Mouse (Mus musculus) frontal cortex, postnatal 25 days (tissue): ENCODE results near the gene Atg4c.

Source experiments
- DNase-seq, 2 experiments: peaks; one replicate each; pipeline ENCODE4 v3.0.0; 2022; ENCODE audit warnings: low spot score in 2 of 2

The Atg4c gene

DNA sequence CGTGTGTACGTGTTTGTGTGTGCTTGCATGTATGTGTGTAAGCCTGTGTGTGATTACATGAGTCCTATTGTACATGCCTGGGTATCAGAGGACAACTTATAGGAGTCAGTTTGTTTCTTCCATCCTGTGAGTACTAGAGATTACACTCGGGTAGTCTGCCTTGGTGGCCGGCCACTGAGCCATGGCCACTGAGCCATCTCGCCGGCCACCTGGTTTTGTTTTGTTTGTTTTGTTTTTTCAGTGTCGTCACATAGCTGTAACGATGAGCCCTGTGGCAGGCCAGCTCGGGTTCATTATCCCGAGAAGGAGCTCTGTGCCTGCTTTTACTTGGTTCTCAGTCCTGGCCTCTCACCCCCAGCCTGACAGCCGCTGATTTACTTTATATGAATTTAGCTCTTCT lies 69.9 kb downstream of the Atg4c start:
- no peak for DNase-seq

DNA sequence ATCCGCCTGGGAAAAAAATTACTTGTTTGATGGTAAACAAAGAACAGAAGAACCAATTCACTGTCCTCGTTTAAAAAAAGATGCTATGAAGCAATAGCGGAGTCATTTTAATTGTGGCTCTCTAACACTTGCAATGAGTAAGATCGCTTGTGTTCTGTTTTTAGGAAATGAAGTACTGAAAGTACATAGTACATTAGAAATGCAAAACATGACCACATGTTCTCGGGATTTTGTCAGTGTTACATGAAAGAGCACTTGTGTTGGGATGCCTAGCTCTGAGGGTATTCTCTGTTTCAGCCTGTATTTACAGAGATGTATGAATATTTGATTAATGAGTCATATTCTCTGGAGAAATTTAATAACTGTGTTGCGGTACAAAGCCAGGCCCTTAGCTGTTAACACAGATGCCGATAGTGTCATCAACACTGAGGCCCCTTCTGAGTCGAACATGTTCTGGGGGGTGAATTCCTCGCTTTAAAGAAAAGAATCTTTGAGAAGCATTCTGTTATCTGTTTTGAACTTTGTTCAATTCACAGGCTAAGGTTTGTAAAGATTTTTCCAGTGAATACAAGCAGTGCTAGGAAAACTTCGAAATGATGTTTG lies 73.2 kb downstream of the Atg4c start:
- no peak for DNase-seq

DNA sequence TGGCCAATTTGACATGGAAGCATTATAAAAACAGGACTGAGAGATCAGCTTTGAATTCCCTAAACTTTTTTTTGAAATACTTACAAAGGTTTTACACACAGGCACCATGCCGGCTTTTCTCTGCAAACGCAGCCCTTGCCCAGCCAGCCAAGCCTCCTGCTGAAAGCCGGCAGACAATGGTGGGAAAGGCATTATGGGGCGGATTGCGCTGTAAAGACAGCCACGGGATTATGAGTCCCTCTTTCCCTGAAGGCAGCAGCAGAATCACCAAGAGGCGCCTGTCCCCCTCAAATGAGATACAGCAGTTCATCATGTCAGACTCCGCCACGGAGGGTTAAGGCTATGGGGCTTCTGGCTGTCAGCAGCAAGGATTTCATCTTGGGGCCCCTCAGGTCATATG lies 79.1 kb downstream of the Atg4c start:
- no peak for DNase-seq

DNA sequence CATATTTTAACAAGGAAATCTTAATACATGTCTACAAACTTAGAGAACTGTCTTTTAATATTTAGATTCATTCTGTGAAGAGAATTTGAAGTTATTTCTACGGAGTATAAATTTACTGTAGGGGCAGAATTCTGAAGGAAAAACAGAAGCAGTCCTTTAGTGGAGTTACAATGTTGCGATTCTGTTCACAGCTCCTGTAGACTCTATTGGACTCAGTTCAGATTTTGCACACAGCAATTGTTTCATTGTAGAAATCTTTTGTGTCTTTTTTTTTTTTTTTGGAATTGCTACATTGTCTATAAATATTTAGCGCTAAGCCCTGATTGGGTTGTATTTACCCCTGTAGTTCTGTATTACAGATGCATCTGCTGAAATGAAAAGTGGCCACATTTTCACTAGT lies 79.7 kb downstream of the Atg4c start:
- DNase-seq: no peak

DNA sequence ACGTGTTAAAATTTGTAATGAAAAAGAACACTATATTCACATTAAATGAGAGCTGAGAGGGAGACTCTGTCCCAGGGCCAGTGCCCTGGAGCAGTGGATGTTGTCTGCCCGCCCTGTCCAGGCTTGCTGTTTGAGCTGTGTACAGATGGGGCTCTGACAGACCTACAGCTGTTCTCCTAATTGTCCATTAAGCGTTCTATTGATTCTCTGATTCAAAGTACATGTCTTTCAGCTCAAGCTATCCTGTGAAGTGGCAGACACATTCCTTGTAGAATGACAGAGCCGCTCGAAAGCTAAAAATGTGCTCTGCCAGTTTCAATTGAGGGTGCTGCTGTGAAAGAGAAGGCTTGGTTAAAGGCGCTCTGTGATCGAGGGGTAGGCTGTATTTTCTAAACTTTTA lies 80.2 kb downstream of the Atg4c start:
- no peak for DNase-seq

DNA sequence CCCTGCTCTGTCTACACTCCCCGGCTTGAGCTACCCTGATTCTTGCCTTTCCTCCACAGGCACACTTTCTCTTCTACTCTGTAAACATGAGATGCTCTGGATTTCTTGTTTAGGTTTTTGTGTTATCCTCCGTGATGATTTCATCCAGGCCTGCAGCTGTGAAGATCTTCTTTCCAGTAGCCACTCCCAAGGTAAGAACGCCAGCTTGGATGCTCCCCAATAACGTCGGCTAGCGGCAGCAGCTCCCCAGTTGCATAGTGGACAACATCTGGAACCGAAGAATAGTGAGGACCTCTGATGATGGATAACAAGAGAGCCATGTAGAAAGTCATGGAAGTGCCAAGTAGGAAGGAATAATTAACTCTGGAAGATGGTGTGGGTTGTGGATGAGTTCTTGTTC lies 85.1 kb downstream of the Atg4c start:
- DNase-seq: no peak

DNA sequence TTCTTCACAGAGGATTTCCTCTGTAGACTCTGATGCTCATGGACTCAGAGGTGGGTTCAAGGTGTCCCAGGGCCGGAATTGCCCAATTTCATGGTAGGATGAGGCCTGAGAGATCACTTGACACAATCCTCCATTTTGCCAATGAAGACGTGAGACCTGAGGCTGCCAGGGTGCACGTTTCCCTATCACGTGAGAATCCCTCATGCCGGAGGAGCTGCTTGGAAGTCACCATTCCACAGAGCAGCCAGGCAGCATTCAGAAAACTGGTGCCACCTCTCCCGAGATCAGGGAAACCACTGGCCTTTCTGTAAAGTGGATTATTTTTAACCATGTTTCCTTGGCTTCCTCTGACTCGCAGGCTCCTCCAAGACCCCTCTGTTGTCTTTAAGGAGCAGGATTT lies 88.0 kb downstream of the Atg4c start:
- DNase-seq: no peak

DNA sequence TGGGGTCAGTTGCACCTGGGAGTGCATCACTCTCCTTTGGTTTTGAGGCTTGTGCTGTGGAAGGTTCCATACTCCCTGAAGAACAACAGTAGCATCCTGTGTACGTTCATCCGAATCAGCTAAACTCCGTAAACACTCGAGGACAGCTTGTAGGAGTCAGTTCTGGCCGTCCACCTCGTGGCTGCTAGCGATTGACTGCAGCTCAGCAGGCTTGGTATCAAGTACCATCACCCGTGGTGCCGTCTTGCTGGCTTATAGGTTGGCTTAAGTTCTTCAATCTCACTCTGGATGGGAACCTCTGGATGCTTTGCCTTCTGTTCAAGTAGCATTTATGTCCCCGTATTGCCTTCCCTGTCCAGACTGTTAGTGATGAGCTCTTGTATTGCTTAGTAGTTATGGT lies 95.6 kb downstream of the Atg4c start:
- DNase-seq: no peak

DNA sequence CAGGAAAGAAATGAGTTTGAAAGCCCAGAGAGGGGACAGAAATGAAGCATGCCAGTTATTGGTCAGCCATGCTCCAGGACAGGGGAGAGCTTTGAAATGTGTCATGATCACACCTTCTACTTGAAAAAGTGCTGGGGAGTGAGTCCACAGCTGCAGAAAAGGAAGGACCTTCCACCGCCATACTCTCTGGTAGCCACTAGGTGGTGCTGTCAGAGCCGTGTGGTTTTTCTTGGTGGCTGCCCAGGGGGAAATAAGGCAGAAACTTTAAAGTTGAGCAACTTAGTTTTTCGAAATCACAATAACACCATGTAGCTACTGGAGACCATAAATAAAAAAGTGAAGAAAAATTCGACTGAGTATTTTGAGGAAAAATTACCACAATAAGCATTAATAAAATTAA lies 104.9 kb downstream of the Atg4c start:
- DNase-seq: peak in 1 of 2 experiments; percentile 26

DNA sequence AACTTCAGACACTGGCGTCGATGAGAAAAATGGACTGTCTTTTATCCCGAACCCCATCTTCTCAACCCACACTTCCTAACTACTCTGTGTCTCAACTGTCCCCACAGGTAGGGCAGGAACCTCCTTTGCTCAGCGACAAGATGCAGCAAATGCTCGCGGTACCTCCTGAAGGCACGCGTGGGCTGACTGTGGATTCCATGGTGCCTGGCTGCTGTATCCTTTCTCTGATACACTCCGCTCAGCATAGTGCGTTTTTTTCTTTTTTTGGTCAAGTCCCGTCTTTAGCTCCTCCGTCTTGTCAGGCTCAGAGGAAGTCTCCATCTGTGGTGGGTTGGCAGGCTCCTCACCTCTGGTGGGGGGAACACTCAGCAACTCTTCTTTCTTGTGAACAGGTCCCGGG lies 111.1 kb downstream of the Atg4c start:
- DNase-seq: no peak
